Comparison of ENCODE assay signal across 25 mouse cellular contexts in the genomic region with DNA sequence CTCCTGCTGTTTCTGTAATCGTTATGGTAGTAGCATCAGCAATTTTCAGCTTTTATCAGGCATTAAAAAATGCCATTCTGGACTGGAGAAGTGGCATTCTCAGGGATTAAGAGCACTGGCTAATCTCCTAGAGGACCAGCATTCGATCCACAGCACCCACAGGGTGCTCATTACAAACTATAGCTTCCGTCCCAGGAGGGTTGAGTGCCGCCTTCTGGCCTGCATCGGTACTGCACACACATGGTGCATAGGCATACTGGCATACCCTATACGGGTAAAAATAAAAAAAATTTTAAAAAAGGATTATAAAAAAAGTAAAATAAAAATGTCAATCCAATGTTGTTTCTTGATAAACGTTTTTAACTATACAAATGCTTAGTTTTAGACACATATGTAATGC. TPM values are rescaled to one million over a fixed set of nuclear protein-coding genes. Genes with fewer than 3 reads are reported as not detected.
DNase-seq lines count a peak whose midpoint lies in the region; ATAC-seq and TF ChIP-seq lines count a peak whose summit lies in the region.
"Had no signal": no experiment of that assay in that cellular context is flagged by ENCODE, and none has a peak within 500 bp of the region (broad histone marks: within the 10 kb centered on the region; RNA-seq: fewer than 3 reads in every experiment).

No protein-coding gene starts in this region.

- no peaks in the 10 kb centered on the region; the same call in 1 of the 2 replicates for H3K9me3 ChIP-seq in kidney, postnatal 0 days (replicated peaks; ENCODE audit: low read length)
- 0 out of 2 replicates have a peak, but pooled peaks cover 3% of the 10 kb centered on the region for H3K9me3 ChIP-seq in kidney, embryonic 14.5 days (ENCODE audit: control insufficient read depth, low read length)
- no peaks in the 10 kb centered on the region for H3K9me3 ChIP-seq in lung, postnatal 0 days (ENCODE audit: low read length)
- H3K9me3 ChIP-seq: liver, embryonic 15.5 days had no signal

- H3K36me3 ChIP-seq in kidney, postnatal 0 days (ENCODE audit: insufficient read depth, low read length): 0 out of 2 replicates have a peak, but pooled peaks cover 5% of the 10 kb centered on the region
- H3K36me3 ChIP-seq in kidney, embryonic 14.5 days (ENCODE audit: control insufficient read depth, insufficient read depth, low read length): no peaks in the 10 kb centered on the region
- no peaks in the 10 kb centered on the region for H3K36me3 ChIP-seq in lung, postnatal 0 days (ENCODE audit: insufficient read depth, low read length)
- H3K36me3 ChIP-seq: limb, embryonic 12.5 days; liver, embryonic 15.5 days had no signal

- TF ChIP-seq CTCF in kidney, postnatal 0 days (IDR thresholded peaks at IDR 0.05; ENCODE audit: low read depth): peak; percentile 15; the same call in 1 of the 2 replicates
- TF ChIP-seq CTCF in lung, postnatal 0 days (IDR thresholded peaks at IDR 0.05): peak; percentile 18
- peak; percentile 30; the same call in 1 of the 2 replicates for TF ChIP-seq CTCF in brain, embryonic 14.5 days (IDR thresholded peaks at IDR 0.05; ENCODE audit: borderline replicate concordance, extremely low read depth, insufficient read depth, insufficient read length)

- H3K9ac ChIP-seq in kidney, postnatal 0 days (ENCODE audit: low read depth, low read length): no peak overlapping the region
- no peak overlapping the region for H3K9ac ChIP-seq in kidney, embryonic 14.5 days (ENCODE audit: low read depth, low read length)
- no peak overlapping the region for H3K9ac ChIP-seq in lung, postnatal 0 days (replicated peaks; ENCODE audit: low read depth)
- H3K9ac ChIP-seq: heart, embryonic 12.5 days; hindbrain, embryonic 14.5 days; limb, embryonic 12.5 days; liver, embryonic 15.5 days; neural tube, embryonic 13.5 days had no signal

- no peak overlapping the region for H3K4me2 ChIP-seq in kidney, postnatal 0 days (ENCODE audit: low read length)
- no peak overlapping the region for H3K4me2 ChIP-seq in kidney, embryonic 14.5 days (replicated peaks; ENCODE audit: low read depth, low read length)
- no peak overlapping the region for H3K4me2 ChIP-seq in lung, postnatal 0 days (replicated peaks; ENCODE audit: low read depth, low read length)
- H3K4me2 ChIP-seq: heart, embryonic 12.5 days; hindbrain, embryonic 14.5 days; limb, embryonic 12.5 days; liver, embryonic 15.5 days; neural tube, embryonic 13.5 days had no signal

- 95% methylated on average over 7 of the region's 7 CpGs for WGBS in kidney, postnatal 0 days
- 97% methylated on average over 7 of the region's 7 CpGs for WGBS in kidney, embryonic 14.5 days
- 96% methylated on average over 7 of the region's 7 CpGs for WGBS in lung, postnatal 0 days

- DNase-seq in CD4-positive, CD25-positive, alpha-beta regulatory T cell, adult 2 months (ENCODE audit: low read depth, low spot score): peak; percentile 23
- DNase-seq in kidney, postnatal 0 days (ENCODE audit: low spot score): no peak
- no peak for DNase-seq in lung, postnatal 0 days (ENCODE audit: low spot score)
- no peak for DNase-seq in lung, postnatal 4 days
- DNase-seq in brain, embryonic 14.5 days (ENCODE audit: low read depth): no peak
- no peak for DNase-seq in cerebellum, postnatal 25 days
- DNase-seq: adrenal gland, postnatal 14 days; cerebellum, adult 11 months; cerebellum, postnatal 14 days; embryo, embryonic 11 days; heart, postnatal 14 days; kidney, postnatal 10 days; right cerebral cortex, adult 18-20 months; thymus, adult 2 months had no signal

- H3K27ac ChIP-seq in kidney, postnatal 0 days: no peak overlapping the region
- H3K27ac ChIP-seq in kidney, embryonic 14.5 days (ENCODE audit: low read depth, low read length): no peak overlapping the region
- no peak overlapping the region for H3K27ac ChIP-seq in lung, postnatal 0 days (ENCODE audit: low read length)
- H3K27ac ChIP-seq: hindbrain, embryonic 14.5 days; limb, embryonic 12.5 days; liver, embryonic 15.5 days; macrophage; midbrain, embryonic 10.5 days; neural tube, embryonic 13.5 days had no signal

- H3K4me3 ChIP-seq in kidney, postnatal 0 days (replicated peaks; ENCODE audit: low read depth, low read length): no peak overlapping the region
- H3K4me3 ChIP-seq in kidney, embryonic 14.5 days (ENCODE audit: low read length): no peak overlapping the region
- no peak overlapping the region for H3K4me3 ChIP-seq in lung, postnatal 0 days (ENCODE audit: low read depth, low read length)
- H3K4me3 ChIP-seq: heart, embryonic 12.5 days; limb, embryonic 12.5 days; liver, embryonic 15.5 days; midbrain, embryonic 10.5 days; neural tube, embryonic 13.5 days had no signal

- TF ChIP-seq EP300 in lung, postnatal 0 days (IDR thresholded peaks at IDR 0.05): no peak

- H3K27me3 ChIP-seq in kidney, postnatal 0 days (ENCODE audit: insufficient read depth, low read length): no peaks in the 10 kb centered on the region
- no peaks in the 10 kb centered on the region for H3K27me3 ChIP-seq in kidney, embryonic 14.5 days (ENCODE audit: control insufficient read depth, insufficient read depth, low read length)
- no peaks in the 10 kb centered on the region for H3K27me3 ChIP-seq in lung, postnatal 0 days (replicated peaks; ENCODE audit: insufficient read depth, low read length)
- H3K27me3 ChIP-seq: heart, embryonic 12.5 days; limb, embryonic 12.5 days; liver, embryonic 15.5 days; neural tube, embryonic 13.5 days had no signal

- H3K4me1 ChIP-seq in kidney, postnatal 0 days (replicated peaks; ENCODE audit: insufficient read depth, low read length): no peaks in the 10 kb centered on the region
- no peaks in the 10 kb centered on the region for H3K4me1 ChIP-seq in kidney, embryonic 14.5 days (ENCODE audit: control insufficient read depth, insufficient read depth, low read length)
- H3K4me1 ChIP-seq in lung, postnatal 0 days (ENCODE audit: insufficient read depth, low read depth, low read length): peaks cover 3% of the 10 kb centered on the region; the same call in 1 of the 2 replicates
- H3K4me1 ChIP-seq: liver, embryonic 15.5 days had no signal

- ATAC-seq in CD4-positive, CD25-positive, alpha-beta regulatory T cell, adult 4 months: no peak
- no peak for ATAC-seq in kidney, postnatal 0 days (replicated peaks; ENCODE audit: low FRiP score, low read depth)
- ATAC-seq in kidney, embryonic 14.5 days (ENCODE audit: low FRiP score, low TSS enrichment): no peak
- ATAC-seq in lung, postnatal 0 days: no peak
- ATAC-seq: forebrain, embryonic 16.5 days; intestine, embryonic 16.5 days had no signal

- no peak for TF ChIP-seq POLR2A in brain, embryonic 14.5 days (IDR thresholded peaks at IDR 0.05; ENCODE audit: borderline replicate concordance, extremely low read depth, insufficient read depth, insufficient read length, poor library complexity, severe bottlenecking)

RNA-seq across cellular contexts. Expression of a gene that starts 20.5 kb away (rescaled TPM):
- polyA plus RNA-seq in CD4-positive, CD25-positive, alpha-beta regulatory T cell, adult 4 months (2017; shearing (Covaris generic)): 1 to 10 TPM; 7.4 to 8.0 TPM
- polyA plus RNA-seq in kidney, postnatal 0 days (2015; fragmentation: Nextera tagmentation; extraction: Ambion mirVana): 18.1 and 21.8 TPM in 2 replicates
- polyA plus RNA-seq in kidney, embryonic 14.5 days (2014; fragmentation: Nextera tagmentation; extraction: Ambion mirVana): 19.7 and 25.9 TPM in 2 replicates
- 11.2 and 11.5 TPM in 2 replicates for polyA plus RNA-seq in lung, postnatal 0 days (2015; fragmentation: Nextera tagmentation; extraction: Ambion mirVana)
- polyA plus RNA-seq in brain, embryonic 14.5 days (2012; rRNA removed): 25.3 and 33.3 TPM in 2 replicates
